Mouse (Mus musculus) mammary gland, adult 2 months (tissue): ENCODE data around the gene Kiss1r. TPM values are rescaled to one million over a fixed set of nuclear protein-coding genes. Genes with fewer than 3 reads are reported as not detected.

Experiments used
- polyA plus RNA-seq: library from polyadenylated mRNA; depleted of rRNA; stranded (reverse); fragments of >200 nt; gene quantifications from 2 replicates; pipeline ENCODE4 v1.2.3, GENCODE M21; 2012; ENCODE audit warnings: low replicate concordance; rRNA removed

Kiss1r gene
- 9.0 and 14.4 TPM in 2 replicates for polyA plus RNA-seq

GRCm38 (mm10) chr10:79916808-79917531 lies at the start of gene Kiss1r:
TSS of gene Kiss1r (plus strand) at chr10:79916971.

GRCm38 (mm10) chr10:79874290-79874862 lies 42.4 kb upstream of the Kiss1r start, which contains the start of the genes Prtn3 and Plppr3:
TSS of gene Prtn3 (plus strand) at chr10:79874476.
TSS of gene Plppr3 (minus strand) at chr10:79874634.

GRCm38 (mm10) chr10:79886054-79886453 lies 30.7 kb upstream of the Kiss1r start, which contains the start of gene Elane:
TSS of gene Elane (plus strand) at chr10:79886247.

GRCm38 (mm10) chr10:79890670-79891069 lies 26.1 kb upstream of the Kiss1r start, which contains the start of gene Cfd:
TSS of gene Cfd (plus strand) at chr10:79890853.

GRCm38 (mm10) chr10:79908167-79909091 lies 8.3 kb upstream of the Kiss1r start, which contains the start of gene Med16:
TSS of gene Med16 (minus strand) at chr10:79908923.

GRCm38 (mm10) chr10:79910556-79910955 lies 6.2 kb upstream of the Kiss1r start, which contains the start of gene Gm26602:
TSS of gene Gm26602 (plus strand) at chr10:79910856.

GRCm38 (mm10) chr10:79920958-79921535 lies 4.3 kb downstream of the Kiss1r start, which contains the start of gene R3hdm4:
TSS of gene R3hdm4 (minus strand) at chr10:79921208.

GRCm38 (mm10) chr10:79926491-79927323 lies 9.9 kb downstream of the Kiss1r start, which contains the start of gene Arid3a:
TSS of gene Arid3a (plus strand) at chr10:79927043.

GRCm38 (mm10) chr10:79959847-79960601 lies 43.3 kb downstream of the Kiss1r start, which contains the start of gene Wdr18:
TSS of gene Wdr18 (plus strand) at chr10:79960152.

GRCm38 (mm10) chr10:79970415-79971182 lies 53.8 kb downstream of the Kiss1r start, which contains the start of gene Grin3b:
TSS of gene Grin3b (plus strand) at chr10:79970715.

Other genes with a start within 250 kb of the Kiss1r start
- gene Tpgs1, start 247.6 kb upstream of the Kiss1r start, polyA plus RNA-seq = 46.9 and 119 TPM in 2 replicates
- gene Cdc34, start 234.8 kb upstream of the Kiss1r start, polyA plus RNA-seq = 265 and 337 TPM in 2 replicates
- gene Gzmm, start 228.0 kb upstream of the Kiss1r start, polyA plus RNA-seq = 1.1 and 1.3 TPM in 2 replicates
- gene Bsg, start 212.5 kb upstream of the Kiss1r start, polyA plus RNA-seq = 489 and 512 TPM in 2 replicates
- gene Hcn2, start 200.3 kb upstream of the Kiss1r start, polyA plus RNA-seq = 1.9 and 6.1 TPM in 2 replicates
- 53.1 and 71.6 TPM in 2 replicates for gene Polrmt, start 170.4 kb upstream of the Kiss1r start, polyA plus RNA-seq
- gene Fgf22, start 161.9 kb upstream of the Kiss1r start, polyA plus RNA-seq = 0.19 TPM in 1 of 2 replicates, not detected in the other
- 91.7 and 212 TPM in 2 replicates for gene Rnf126, start 150.0 kb upstream of the Kiss1r start, polyA plus RNA-seq
- gene Fstl3, start 139.7 kb upstream of the Kiss1r start, polyA plus RNA-seq = 19.5 and 24.6 TPM in 2 replicates
- gene Prss57, start 126.0 kb upstream of the Kiss1r start, polyA plus RNA-seq = 0.26 and 0.27 TPM in 2 replicates
- gene Palm, start 123.4 kb upstream of the Kiss1r start, polyA plus RNA-seq = 49.2 and 87.4 TPM in 2 replicates
- gene Misp, start 96.0 kb upstream of the Kiss1r start, polyA plus RNA-seq = 1.3 TPM in 2 replicates
- 163 and 219 TPM in 2 replicates for gene Ptbp1, start 62.5 kb upstream of the Kiss1r start, polyA plus RNA-seq
- 17.2 and 40.5 TPM in 2 replicates for gene Prtn3, start 42.5 kb upstream of the Kiss1r start, polyA plus RNA-seq
- 29.8 and 33.3 TPM in 2 replicates for gene Plppr3, start 42.3 kb upstream of the Kiss1r start, polyA plus RNA-seq
- gene Elane, start 30.7 kb upstream of the Kiss1r start, polyA plus RNA-seq = 3.4 and 5.8 TPM in 2 replicates
- gene Cfd, start 26.1 kb upstream of the Kiss1r start, polyA plus RNA-seq = 26,645 and 44,997 TPM in 2 replicates
- gene Med16, start 8.0 kb upstream of the Kiss1r start, polyA plus RNA-seq = 66.2 and 92.4 TPM in 2 replicates
- not detected in 2 replicates for gene Gm26602, start 6.1 kb upstream of the Kiss1r start, polyA plus RNA-seq
- 194 and 208 TPM in 2 replicates for gene R3hdm4, start 4.2 kb downstream of the Kiss1r start, polyA plus RNA-seq
- 5.2 and 16.6 TPM in 2 replicates for gene Arid3a, start 10.1 kb downstream of the Kiss1r start, polyA plus RNA-seq
- gene Wdr18, start 43.2 kb downstream of the Kiss1r start, polyA plus RNA-seq = 47.1 and 52.1 TPM in 2 replicates
- 0.10 and 0.30 TPM in 2 replicates for gene Grin3b, start 53.7 kb downstream of the Kiss1r start, polyA plus RNA-seq
- 304 and 505 TPM in 2 replicates for gene Tmem259, start 67.4 kb downstream of the Kiss1r start, polyA plus RNA-seq
- gene Cnn2, start 71.6 kb downstream of the Kiss1r start, polyA plus RNA-seq = 138 and 301 TPM in 2 replicates
- gene Abca7, start 79.5 kb downstream of the Kiss1r start, polyA plus RNA-seq = 23.5 and 40.2 TPM in 2 replicates
- 152 and 343 TPM in 2 replicates for gene Arhgap45, start 99.7 kb downstream of the Kiss1r start, polyA plus RNA-seq
- gene Polr2e, start 122.8 kb downstream of the Kiss1r start, polyA plus RNA-seq = 129 and 172 TPM in 2 replicates
- 1,265 and 1,308 TPM in 2 replicates for gene Gpx4, start 130.2 kb downstream of the Kiss1r start, polyA plus RNA-seq
- 106 and 161 TPM in 2 replicates for gene Sbno2, start 188.6 kb downstream of the Kiss1r start, polyA plus RNA-seq
- gene Stk11, start 198.8 kb downstream of the Kiss1r start, polyA plus RNA-seq = 164 and 186 TPM in 2 replicates
- gene Atp5d, start 221.7 kb downstream of the Kiss1r start, polyA plus RNA-seq = 1,044 and 2,712 TPM in 2 replicates
- gene Cbarp, start 223.9 kb downstream of the Kiss1r start, polyA plus RNA-seq = 27.7 and 53.0 TPM in 2 replicates
- 83.5 and 239 TPM in 2 replicates for gene Midn, start 231.3 kb downstream of the Kiss1r start, polyA plus RNA-seq
- 93.4 and 153 TPM in 2 replicates for gene Cirbp, start 249.0 kb downstream of the Kiss1r start, polyA plus RNA-seq